Mouse (Mus musculus) mouse embryonic stem cell (cell line): ENCODE data around the gene Tenm3.

ENCODE experiments used
- in situ Hi-C, 2 experiments: fragments of 300-500 bp; cut with MboI; formaldehyde crosslinking; loops; 1 replicate in 1 of 2; 3 replicates in 1 of 2; pipeline ENCODE4 v1.14.3; 2019 to 2020; ENCODE audit warnings: low sequenced_read_pairs in 2 of 2, low pct_unique_long_range_greater_than_20kb in 1 of 2, mixed read lengths in 1 of 2; ENCODE audit not compliant: unreplicated experiment in 1 of 2

Gene Tenm3

DNA sequence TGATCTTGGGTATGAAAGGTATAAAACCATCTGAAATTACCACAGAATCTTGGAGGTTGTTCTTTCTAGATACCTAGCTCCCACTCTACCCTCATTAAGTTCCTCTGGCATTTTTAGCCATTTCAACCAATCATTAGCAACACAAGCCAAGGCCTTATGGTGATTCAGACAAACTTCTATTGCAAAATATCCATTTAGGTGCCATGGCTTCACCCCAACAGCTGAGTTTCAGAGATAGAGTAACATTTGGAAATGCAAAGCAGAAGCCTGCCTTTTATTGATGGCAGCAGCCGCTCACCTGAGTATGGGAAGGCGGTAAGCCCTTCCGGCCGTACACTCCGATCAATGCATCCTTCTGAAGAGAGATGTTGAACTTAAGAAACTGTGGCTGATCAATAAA is 494.9 kb downstream of the Tenm3 start:
- in situ Hi-C loops, result no loop called here

DNA sequence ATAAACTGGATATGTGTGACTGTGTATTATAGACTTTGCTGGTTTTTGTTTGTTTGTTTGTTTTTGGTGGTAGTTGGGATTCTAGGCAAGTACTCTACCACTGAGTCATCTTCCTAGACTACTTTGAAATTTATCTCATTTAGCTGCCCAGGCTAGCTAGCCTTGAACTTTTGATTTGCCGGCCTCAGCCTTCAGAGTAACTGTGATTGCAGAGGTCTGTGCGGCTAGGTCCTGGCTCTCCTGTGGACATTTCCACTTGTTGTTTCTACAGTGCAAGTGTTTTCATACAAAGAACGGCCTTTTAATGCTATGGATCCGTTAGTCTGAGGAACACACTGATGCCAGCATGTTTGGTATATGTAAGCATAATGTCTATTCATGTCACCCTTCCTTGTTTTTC is 495.4 kb downstream of the Tenm3 start:
- in situ Hi-C loops, result no loop called here

DNA sequence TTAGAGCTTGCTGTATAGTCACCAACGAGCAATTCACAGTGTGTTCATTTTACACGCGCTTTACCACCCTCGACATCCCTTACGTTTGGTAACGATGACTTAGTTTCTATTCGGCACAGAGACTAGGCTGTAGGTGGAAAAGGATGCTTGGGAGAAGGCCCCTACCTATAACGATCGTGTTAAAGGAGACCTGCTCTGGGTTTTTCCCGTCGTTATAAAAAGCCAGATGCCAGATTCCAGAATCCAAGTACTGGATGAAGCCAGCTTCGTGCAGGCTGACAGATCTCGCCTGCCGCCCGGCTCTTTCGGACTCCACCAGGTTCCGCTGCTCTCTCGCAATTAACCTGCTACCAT is 500.7 kb downstream of the Tenm3 start:
- in situ Hi-C loops, result no loop called here

DNA sequence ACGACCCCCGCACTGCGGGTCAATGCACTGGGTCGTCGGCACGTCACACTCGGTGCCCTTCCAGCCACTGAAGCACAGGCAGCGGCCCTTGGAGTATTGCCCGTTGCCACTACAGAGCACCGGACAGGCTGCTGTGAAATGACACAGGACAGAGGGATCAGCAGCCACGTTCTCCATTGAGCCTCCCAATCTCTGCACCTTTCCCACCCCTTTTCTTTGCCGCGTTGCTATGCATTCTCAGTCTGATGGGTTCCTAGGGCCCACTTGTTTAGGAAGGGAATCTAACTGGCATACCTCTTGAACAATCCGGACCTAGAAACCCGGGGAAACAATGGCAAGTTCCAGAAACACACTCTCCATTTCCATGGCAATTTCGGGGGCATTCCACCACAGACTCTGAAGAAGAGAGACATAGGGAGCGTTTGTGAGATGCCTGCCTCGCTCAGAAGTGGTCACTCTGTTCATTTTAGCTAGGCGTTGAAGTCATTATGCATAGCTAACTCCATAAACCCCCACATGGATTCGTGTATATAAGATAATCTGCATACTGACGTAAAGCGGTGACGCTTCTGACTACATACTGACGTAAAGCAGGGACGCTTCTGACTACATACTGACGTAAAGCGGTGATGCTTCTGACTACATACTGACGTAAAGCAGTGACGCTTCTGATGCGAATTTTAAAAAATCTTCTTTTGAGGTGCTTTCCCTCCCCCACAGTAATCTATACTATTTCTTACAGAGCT is 501.3 kb downstream of the Tenm3 start:
- in situ Hi-C loops, result no loop called here

DNA sequence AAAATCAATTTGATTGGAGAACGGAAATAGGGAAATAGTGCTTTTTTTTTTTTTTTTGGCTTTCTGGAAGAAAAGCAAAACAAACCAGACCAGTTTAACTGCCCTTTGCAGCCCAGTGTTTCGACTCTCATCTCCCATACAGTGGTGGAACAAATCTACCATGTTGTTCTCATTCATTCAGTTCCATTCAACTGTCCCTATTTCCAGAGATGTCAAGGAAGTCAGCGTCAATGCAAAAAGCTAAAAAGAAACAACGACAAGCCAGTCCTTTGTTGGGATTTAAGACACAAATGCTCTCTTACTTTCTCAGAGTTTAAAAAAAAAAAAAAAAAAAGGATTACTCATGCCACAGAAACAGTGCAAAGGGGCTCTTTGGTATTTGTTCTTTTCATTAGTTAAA is 502.1 kb downstream of the Tenm3 start:
- in situ Hi-C loops, result no loop called here

DNA sequence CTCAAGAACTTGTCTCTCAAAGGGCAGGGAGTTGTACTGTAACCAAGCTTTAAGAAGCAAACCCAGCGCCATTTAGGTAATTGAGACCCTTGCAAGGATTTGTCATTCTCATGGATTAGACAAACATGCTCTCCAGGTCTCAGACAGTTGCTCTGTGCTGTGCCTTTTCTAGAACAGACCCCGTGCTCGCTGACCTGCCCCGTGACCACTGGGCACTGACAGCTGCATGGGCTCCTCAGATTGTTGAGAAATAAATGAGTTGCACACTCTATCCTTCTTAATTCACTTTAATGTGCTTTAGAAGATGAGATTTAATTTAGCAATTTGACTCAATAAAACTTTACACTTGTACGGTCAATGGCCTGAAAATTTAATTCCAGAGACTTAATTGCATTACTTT is 502.5 kb downstream of the Tenm3 start:
- in situ Hi-C loops, result no loop called here

DNA sequence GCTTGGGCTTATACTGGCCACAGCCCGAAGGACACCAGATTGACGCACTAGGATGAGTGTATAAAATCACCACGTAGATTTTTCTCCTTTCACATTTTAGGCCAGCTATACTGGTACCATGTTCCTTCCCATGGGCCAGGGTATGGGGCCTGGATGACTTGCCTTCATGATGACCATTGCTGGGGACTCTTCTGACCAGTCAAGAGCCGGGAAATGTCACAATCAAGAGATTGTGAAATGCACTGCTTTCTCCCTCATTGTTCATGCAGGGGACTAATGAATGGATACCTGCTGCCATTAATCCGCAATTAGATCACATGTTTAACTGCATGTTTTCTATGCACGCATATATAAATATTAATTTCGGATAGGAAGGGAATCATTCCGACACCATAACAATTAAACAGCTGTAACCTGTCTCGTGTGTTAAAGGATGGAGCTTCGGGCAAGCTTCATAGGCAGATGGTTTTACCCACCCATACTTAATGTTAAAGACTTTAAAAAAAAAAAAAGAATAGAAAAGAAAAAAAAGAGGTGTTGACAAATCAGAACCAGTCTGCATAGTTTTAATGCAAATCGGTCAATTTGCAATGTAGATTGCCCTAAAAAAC is 521.0 kb downstream of the Tenm3 start:
- in situ Hi-C loops, result no loop called here

DNA sequence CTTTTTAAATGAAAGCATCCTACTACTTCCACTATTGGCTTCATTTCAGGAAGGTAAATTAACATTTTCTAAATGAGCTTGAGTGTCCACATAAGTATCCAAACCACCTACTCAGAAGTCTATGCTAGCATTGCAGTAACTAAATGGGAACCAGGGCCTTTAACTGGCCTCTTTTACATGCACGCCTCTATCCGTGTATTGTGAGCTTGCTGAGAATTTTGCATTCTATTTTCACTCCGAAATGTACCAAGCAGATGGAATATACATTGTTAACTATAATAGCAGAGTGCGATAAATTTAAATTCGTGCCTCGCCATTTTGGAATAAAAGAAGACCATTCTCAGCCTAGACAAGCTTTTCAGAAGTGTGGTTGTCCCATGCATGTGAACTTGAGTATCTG is 521.5 kb downstream of the Tenm3 start:
- in situ Hi-C loops, result no loop called here

DNA sequence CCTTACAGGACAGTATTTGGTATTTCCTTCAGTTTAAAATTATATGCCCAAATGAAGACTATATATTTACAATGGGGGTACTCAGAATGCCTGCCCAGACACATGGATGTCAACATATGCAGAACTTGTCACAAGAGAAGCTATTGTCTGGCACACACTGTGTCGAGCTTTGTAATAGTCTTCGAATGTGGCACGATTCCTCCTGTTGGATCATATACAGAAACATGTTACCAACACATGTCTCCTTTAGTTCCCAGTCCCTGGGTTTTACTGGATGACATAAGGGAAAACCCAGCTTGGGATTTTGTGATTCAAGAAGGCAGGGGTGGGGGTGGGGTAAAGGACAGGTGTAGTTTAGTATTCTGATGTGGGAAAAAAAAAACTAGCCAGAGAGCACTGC is 524.1 kb downstream of the Tenm3 start:
- in situ Hi-C loops, result no loop called here

DNA sequence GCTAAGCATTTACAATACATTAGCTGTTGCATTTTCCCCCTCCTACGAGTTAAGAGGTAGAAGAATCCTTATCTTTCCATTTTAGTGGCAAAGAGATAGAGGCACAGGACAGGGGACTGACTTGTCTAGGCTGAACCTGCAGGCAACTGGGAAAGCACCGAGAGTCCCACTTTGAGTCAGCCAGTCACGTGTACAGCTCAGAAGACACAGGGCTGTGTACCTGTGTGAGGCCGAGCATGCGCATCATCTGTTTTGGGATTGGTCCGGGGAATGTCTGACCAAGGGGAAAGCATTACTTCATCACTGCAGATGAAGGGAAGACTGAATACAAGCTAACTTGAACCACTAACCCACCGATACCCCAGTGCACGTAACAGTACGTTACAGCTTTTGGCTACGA is 526.3 kb downstream of the Tenm3 start:
- in situ Hi-C loops, result no loop called here

DNA sequence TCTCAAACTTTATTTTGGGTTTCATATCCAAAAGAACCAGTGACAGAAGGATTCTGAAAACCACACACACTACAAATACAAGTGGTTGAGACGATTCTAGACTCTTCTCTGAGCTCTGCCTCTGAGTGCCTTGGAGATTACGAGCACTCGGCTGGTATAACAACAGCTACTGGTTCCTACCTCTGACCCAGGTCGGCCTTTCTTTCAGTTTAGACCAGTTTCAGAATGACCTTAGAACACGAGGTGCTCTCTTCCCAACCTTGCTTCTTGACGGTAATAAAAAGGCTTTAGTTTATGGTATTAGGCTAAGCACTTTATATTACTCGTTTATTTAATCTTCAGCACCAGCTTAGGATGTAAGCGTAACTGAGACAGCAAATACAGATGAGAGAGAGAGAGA is 528.1 kb downstream of the Tenm3 start:
- in situ Hi-C loops, result no loop called here

DNA sequence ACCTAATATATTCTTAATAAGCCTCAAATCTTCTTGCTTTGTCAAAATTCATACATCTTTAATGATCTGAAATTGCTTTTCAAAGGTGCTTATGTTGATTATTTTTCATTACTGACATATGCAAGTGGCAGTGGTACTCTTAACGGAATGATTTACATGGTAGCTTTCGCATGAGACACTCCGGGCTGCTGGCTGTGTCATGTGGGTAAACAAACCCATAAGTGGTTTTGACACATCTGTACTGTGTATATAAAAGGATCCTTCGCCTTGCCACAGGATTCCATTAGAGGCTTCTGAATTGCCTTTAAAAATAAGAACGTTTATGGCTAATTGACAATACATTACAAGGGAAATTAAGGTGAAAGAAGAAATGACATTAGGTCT is 529.8 kb downstream of the Tenm3 start:
- in situ Hi-C loops, result no loop called here

DNA sequence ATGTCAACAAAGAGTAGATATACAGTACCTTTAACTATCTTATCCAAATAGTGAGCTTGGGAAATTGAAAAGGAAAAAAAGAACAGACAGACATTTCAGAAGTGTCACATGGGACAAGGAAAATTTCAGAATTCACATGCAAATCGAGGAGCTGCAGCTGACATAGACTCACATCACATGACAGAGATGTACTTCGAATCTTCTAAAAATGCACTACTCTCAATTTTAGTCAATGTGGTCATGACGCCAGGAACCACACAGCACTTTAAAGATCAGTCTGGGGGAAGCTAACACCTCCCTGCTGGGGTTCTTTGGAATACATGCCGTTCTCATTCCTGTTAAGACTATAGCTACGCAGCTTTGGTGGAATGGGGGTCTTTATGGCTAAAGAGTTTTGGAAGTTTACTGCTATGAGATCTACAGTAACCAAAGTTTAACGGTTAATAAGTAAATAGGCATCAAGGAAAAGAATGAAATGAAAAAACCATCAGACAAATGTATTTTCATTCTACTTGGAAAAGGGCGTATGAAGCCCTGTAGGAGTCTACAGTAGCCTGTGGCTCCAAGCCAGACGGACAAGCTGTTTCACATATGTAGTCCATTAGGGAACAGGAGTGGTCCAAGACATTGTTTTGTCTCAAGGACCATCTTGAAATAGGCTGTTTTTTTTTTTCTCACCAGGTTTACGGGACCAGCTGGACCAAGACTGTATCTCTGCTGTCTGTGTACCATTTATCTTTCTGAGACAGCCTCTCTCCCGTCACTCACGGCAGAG is 530.4 kb downstream of the Tenm3 start:
- in situ Hi-C loops, result no loop called here

DNA sequence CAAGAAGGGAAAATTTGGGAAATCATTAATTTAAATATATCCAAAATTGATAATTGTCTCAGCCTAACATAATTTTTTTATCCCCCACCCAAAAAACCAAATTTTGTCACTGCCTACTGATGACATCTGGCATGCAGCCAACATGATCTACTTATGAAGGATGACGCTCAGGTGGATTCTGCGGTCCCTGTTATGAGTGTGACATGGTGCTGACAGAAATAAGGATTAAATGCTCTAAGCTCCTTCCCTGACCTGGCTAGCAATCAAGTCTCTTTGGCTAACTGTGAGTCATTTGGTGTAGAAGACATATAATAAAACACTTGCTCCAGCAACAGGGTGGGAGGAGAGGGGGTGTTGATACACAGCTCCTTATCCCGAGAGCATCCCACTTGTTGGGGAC is 532.0 kb downstream of the Tenm3 start:
- in situ Hi-C loops, result no loop called here

DNA sequence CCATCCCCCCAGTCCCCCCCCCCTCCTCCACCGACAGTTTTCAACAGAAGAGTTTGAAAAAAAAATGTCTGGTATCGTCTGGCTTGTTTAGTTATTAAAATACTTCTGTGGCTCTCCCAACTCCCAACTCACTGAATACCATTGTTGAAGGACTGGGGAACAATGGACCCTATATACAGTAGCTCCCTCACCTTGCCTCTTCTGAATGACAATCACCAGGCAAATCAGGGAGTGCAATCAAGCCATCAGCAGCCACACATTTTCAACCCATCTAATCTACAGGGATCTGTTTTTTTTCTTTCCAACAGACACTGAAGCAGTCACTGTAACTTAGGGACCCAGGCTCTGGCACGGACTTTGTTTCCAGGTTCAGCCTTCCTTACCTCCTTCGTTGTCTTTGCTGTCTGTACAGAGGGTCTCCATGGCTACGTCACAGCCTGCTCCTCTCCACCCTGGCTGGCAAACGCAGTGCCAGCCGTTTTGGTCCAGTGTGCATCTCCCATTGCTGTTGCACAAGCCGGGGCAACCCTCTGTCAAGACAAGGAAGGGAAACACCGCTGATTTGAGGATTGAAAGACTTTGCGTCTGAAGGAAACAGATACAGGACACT is 533.4 kb downstream of the Tenm3 start:
- in situ Hi-C loops, result no loop called here

DNA sequence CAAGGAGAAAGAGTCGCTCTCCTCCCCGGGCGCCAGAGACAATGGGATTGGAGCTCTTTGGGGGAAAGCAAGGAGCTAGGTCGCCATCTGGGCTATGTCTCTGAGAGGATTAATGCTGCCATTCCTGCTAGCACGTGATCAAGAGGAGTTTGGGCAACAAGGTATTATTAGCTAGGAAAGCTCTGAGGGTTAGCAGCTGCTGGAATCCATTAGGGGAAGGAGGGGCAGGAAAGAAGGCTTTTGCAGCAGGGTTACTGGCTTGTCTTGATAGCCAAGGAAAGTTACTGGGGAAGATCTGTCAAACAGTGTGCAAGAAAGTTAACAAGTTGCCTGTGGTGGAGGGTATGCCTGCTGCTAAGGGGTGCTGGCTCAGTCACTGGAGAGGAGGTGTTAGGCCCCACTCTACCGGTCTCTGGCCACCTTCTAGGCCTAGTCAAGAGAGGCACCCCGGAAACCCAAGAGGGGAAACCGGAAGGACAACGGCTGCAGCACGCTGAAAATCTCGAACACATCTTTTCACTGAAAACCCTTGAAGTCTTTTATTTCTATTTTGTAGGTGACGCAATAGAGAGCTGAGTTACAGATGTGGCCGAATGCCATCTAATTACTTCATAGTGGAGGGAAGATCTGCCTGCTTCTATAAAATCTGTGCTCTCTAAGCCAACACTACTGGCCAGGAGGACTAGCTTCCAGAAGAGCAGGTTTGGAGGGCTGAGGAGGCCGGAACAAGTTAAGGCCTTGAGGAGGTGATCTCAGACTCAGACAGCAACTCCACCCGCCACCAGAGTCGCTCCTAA is 534.4 kb downstream of the Tenm3 start:
- in situ Hi-C loops, result no loop called here

DNA sequence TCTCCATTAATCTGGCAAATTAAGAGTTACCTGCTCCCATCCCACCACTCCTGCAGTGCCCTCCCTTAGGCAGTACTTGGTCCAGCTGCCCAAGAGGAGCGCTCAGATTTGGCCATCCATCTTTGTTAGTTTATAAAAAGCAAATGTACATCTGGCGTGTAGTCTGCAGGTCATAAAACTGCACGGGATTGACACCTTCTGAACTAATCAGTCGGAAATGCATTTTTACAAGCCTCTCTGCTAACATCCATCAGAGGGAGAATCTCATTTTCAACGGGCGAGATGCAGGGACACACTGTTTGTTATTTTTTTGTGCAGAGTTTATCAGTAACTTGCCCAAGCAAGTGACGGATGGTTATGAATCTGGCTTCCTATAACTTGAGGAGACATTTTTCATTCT is 539.5 kb downstream of the Tenm3 start:
- in situ Hi-C loops, result no loop called here

DNA sequence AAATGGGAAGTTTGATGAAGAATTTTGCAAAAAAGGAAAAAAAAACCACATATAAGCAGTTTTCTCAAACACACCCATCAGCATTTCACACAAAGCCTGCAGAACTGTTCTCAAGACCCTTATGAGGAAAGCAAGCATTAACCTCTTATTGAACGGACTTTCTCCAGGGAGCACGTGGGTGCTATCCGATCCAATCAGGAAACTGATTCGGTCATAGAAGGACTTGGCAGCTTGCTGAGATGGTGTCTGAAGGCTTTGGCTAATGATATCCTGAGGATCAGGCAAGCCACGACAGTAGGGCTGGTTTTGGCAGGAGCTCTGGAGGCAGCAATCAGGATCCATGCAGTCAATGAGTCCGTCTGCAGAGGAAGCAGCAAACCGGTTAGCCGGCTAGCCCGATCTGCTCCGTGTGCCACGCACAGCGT is 543.1 kb downstream of the Tenm3 start:
- in situ Hi-C loops, result no loop called here

DNA sequence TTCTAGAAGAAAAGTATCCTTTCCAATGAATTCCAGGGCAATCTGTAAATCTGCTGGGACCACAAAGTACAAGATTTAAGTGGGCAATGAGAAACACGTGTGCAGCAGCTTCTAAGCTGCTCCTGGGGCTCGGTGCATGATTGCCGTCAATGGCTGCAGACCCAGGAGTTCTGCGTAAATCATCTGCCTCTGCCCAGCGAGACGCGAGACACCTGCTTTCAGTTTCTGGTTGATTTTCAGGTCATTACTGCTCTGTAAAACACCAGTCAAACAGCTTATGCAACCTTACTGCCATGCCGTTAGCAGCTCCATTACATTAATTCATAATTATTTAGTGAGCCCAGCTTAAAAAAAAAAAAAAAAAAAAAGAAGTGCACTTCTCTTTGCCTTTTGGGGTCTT is 543.7 kb downstream of the Tenm3 start:
- in situ Hi-C loops, result no loop called here
